Mouse (Mus musculus): ENCODE results near the gene Insc.

GRCm38 (mm10) chr7:114736256-114736655, 7.2 kb upstream of the Insc start:
- TF ChIP-seq CTCF (IDR thresholded peaks at IDR 0.05; ENCODE audit: extremely low read depth, insufficient read length, insufficient replicate concordance, low read depth, low read length) (no peak), POLR2A (IDR thresholded peaks at IDR 0.05; ENCODE audit: low read depth, low read length) (no peak)

Data from small intestine, adult 2 months (tissue).